Mouse (Mus musculus) limb, embryonic 14.5 days (tissue): ENCODE data around the gene AC140267.1. TPM values are rescaled to one million over a fixed set of nuclear protein-coding genes. Genes with fewer than 3 reads are reported as not detected.
A peak's percentile ranks its signal among the peaks of the same experiment; 100 is the strongest.

ENCODE experiments used
- ATAC-seq: fragments of 200-750 bp; cut with Nextera tagmentation; 2 replicates; pipeline ENCODE4 v1.8.0; 2017; ENCODE audit warnings: low read depth, moderate number of reproducible peaks, moderate TSS enrichment; ENCODE audit not compliant: low FRiP score
- DNase-seq: peaks from one replicate; pipeline ENCODE4 v3.0.0-alpha.2; 2015; ENCODE audit warnings: low spot score
- H3K27ac ChIP-seq: fragments of 300-500 bp; sonication (generic); replicated peaks from 2 replicates; pipeline ENCODE4 v1.5.1; 2014; ENCODE audit warnings: low read depth, mild to moderate bottlenecking, low read length, moderate library complexity, mixed read lengths
- H3K27me3 ChIP-seq: fragments of 300-500 bp; sonication (generic); 2 replicates; pipeline ENCODE4 v1.6.1; 2014; ENCODE audit warnings: low read length, mixed read lengths; ENCODE audit not compliant: control insufficient read depth, insufficient read depth
- H3K36me3 ChIP-seq: fragments of 300-500 bp; sonication (generic); 2 replicates; pipeline ENCODE4 v1.6.1; 2014; ENCODE audit warnings: mild to moderate bottlenecking, low read length, moderate library complexity, mixed read lengths; ENCODE audit not compliant: control insufficient read depth, insufficient read depth
- H3K4me1 ChIP-seq: fragments of 300-500 bp; sonication (generic); 2 replicates; pipeline ENCODE4 v1.6.1; 2014; ENCODE audit warnings: antibody characterized with exemption, low read length, mixed read lengths; ENCODE audit not compliant: control insufficient read depth, insufficient read depth
- H3K4me2 ChIP-seq: fragments of 300-500 bp; sonication (generic); replicated peaks from 2 replicates; pipeline ENCODE4 v1.6.1; 2014; ENCODE audit warnings: low read depth, mild to moderate bottlenecking, low read length, moderate library complexity; ENCODE audit not compliant: severe bottlenecking
- H3K4me3 ChIP-seq: fragments of 300-500 bp; sonication (generic); replicated peaks from 2 replicates; pipeline ENCODE4 v1.5.1; 2014; ENCODE audit warnings: low read length
- H3K9ac ChIP-seq: fragments of 300-500 bp; sonication (generic); 2 replicates; pipeline ENCODE4 v1.6.1; 2014; ENCODE audit warnings: mild to moderate bottlenecking, low read depth, low read length, moderate library complexity; ENCODE audit not compliant: severe bottlenecking
- H3K9me3 ChIP-seq: fragments of 300-500 bp; sonication (generic); 2 replicates; pipeline ENCODE4 v1.6.1; 2016; ENCODE audit warnings: low read length; ENCODE audit not compliant: control insufficient read depth
- POLR2A ChIP-seq: fragments of 200-500 bp; IDR thresholded peaks from 2 replicates; pipeline ENCODE4 v1.8.0; 2012; ENCODE audit warnings: inconsistent platforms, mild to moderate bottlenecking, moderate library complexity, borderline replicate concordance; ENCODE audit not compliant: insufficient read depth, insufficient read length; ENCODE audit errors: extremely low read depth
- WGBS: fragments of 180-500 bp; shearing (Covaris S2); extraction: QIAGEN DNeasy Blood & Tissue Kit; methylation state at CpG from one replicate; pipeline ENCODE4 v1.1.7; 2014; 5-methylcytosine and 5-hydroxymethylcytosine counted together
- polyA plus RNA-seq, 2 experiments: library from polyadenylated mRNA; depleted of rRNA in 1 of 2; stranded (reverse) in 1 of 2; unstranded in 1 of 2; fragments of >200 nt; fragmentation: Nextera tagmentation in 1 of 2; extraction: Ambion mirVana in 1 of 2; gene quantifications; 2 replicates each; pipeline versions ENCODE4 v1.2.1 to v1.2.3; 2012 to 2014

Gene AC140267.1
- polyA plus RNA-seq, 2 experiments, result not detected

- TF ChIP-seq POLR2A, result no peak
- Histone ChIP-seq H3K27ac (no peak overlapping the region), H3K36me3 (peaks cover 82% of the 10 kb centered on the region), H3K4me1 (peaks cover 3% of the 10 kb centered on the region; the same call in 1 of the 2 replicates), H3K9me3 (no peaks in the 10 kb centered on the region), H3K27me3 (no peaks in the 10 kb centered on the region), H3K9ac (no peak overlapping the region), H3K4me2 (no peak overlapping the region), H3K4me3 (no peak overlapping the region)
- WGBS, result 97% methylated on average over 1 of the region's 1 CpGs
- no peak for DNase-seq
- no peak for ATAC-seq
Observed at GRCm38 (mm10) chr15:80248596-80248995, 13.0 kb downstream of the AC140267.1 start.

- no peak overlapping the region for H3K4me2 ChIP-seq
- TF ChIP-seq POLR2A, result no peak
- no peak overlapping the region for H3K27ac ChIP-seq
- H3K9ac ChIP-seq, result no peak overlapping the region
- no peak overlapping the region for H3K4me3 ChIP-seq
- peaks cover 11% of the 10 kb centered on the region for H3K4me1 ChIP-seq
- DNase-seq (no peak), ATAC-seq (no peak)
- H3K27me3 ChIP-seq, result no peaks in the 10 kb centered on the region
- no peaks in the 10 kb centered on the region for H3K9me3 ChIP-seq
- WGBS, result 93% methylated on average over 10 of the region's 10 CpGs
- peaks cover 71% of the 10 kb centered on the region for H3K36me3 ChIP-seq
Observed at GRCm38 (mm10) chr15:80249672-80250071, 14.0 kb downstream of the AC140267.1 start.

- no peak for ATAC-seq
- no peak for DNase-seq
- Histone ChIP-seq H3K9me3 (no peaks in the 10 kb centered on the region), H3K9ac (no peak overlapping the region), H3K27me3 (no peaks in the 10 kb centered on the region), H3K4me1 (peaks cover 11% of the 10 kb centered on the region), H3K36me3 (peaks cover 66% of the 10 kb centered on the region), H3K4me3 (no peak overlapping the region), H3K27ac (no peak overlapping the region), H3K4me2 (no peak overlapping the region)
- no peak for TF ChIP-seq POLR2A
- WGBS, result 92% methylated on average over 6 of the region's 6 CpGs
Observed at GRCm38 (mm10) chr15:80250586-80250985, 15.0 kb downstream of the AC140267.1 start.

- Histone ChIP-seq H3K27ac (peak overlapping the region; percentile 96), H3K27me3 (no peaks in the 10 kb centered on the region), H3K9ac (no peak overlapping the region), H3K4me1 (peaks cover 30% of the 10 kb centered on the region), H3K4me3 (no peak overlapping the region), H3K4me2 (no peak overlapping the region; the same call in 1 of the 2 replicates), H3K36me3 (peaks cover 62% of the 10 kb centered on the region), H3K9me3 (no peaks in the 10 kb centered on the region)
- 4% methylated on average over 2 of the region's 2 CpGs for WGBS
- peak; percentile 73 for DNase-seq
- TF ChIP-seq POLR2A, result no peak
- ATAC-seq, result no peak
Observed at GRCm38 (mm10) chr15:80253530-80253929, 17.9 kb downstream of the AC140267.1 start.

GRCm38 (mm10) chr15:80254207-80254606, 18.6 kb downstream of the AC140267.1 start:
- ATAC-seq (no peak), DNase-seq (peak; percentile 67)
- Histone ChIP-seq H3K4me3 (peak overlapping the region; percentile 97), H3K27ac (peak overlapping the region; percentile 96), H3K36me3 (peaks cover 61% of the 10 kb centered on the region), H3K27me3 (no peaks in the 10 kb centered on the region), H3K4me1 (peaks cover 30% of the 10 kb centered on the region), H3K9ac (peak overlapping the region; percentile 60), H3K9me3 (no peaks in the 10 kb centered on the region), H3K4me2 (peak overlapping the region; percentile 89)
- no peak for TF ChIP-seq POLR2A
- WGBS, result 22% methylated on average over 6 of the region's 6 CpGs
